Mouse (Mus musculus) cerebellum, adult 11 months (tissue): ENCODE data around the gene Acap2.
A peak's percentile ranks its signal among the peaks of the same experiment; 100 is the strongest.

Source experiments
- DNase-seq: peaks from one replicate; pipeline ENCODE4 v3.0.0; 2022

Acap2 gene

GRCm38 (mm10) chr16:31205187-31205586, 4.1 kb upstream of the Acap2 start:
- DNase-seq, result no peak

GRCm38 (mm10) chr16:31204216-31204615, 3.2 kb upstream of the Acap2 start:
- DNase-seq, result no peak

GRCm38 (mm10) chr16:31201704-31202103, 659 bp upstream of the Acap2 start:
- no peak for DNase-seq

- peak; percentile 54 for DNase-seq
Measured at GRCm38 (mm10) chr16:31199926-31200789, 887 bp downstream of the Acap2 start.

GRCm38 (mm10) chr16:31199591-31199925, 1.5 kb downstream of the Acap2 start:
- peak; percentile 33 for DNase-seq

- DNase-seq, result no peak
Measured at GRCm38 (mm10) chr16:31196971-31197370, 4.1 kb downstream of the Acap2 start.

GRCm38 (mm10) chr16:31192526-31192925, 8.5 kb downstream of the Acap2 start:
- DNase-seq, result no peak

GRCm38 (mm10) chr16:31191818-31192217, 9.2 kb downstream of the Acap2 start:
- no peak for DNase-seq

- no peak for DNase-seq
Measured at GRCm38 (mm10) chr16:31190426-31190825, 10.6 kb downstream of the Acap2 start.

GRCm38 (mm10) chr16:31189291-31189690, 11.8 kb downstream of the Acap2 start:
- no peak for DNase-seq

- no peak for DNase-seq
Measured at GRCm38 (mm10) chr16:31188799-31189198, 12.2 kb downstream of the Acap2 start.

GRCm38 (mm10) chr16:31188270-31188669, 12.8 kb downstream of the Acap2 start:
- DNase-seq, result no peak

GRCm38 (mm10) chr16:31187192-31187591, 13.9 kb downstream of the Acap2 start:
- no peak for DNase-seq

GRCm38 (mm10) chr16:31185757-31186156, 15.3 kb downstream of the Acap2 start:
- no peak for DNase-seq

GRCm38 (mm10) chr16:31184727-31185126, 16.3 kb downstream of the Acap2 start:
- no peak for DNase-seq

- DNase-seq, result peak; percentile 28
Measured at GRCm38 (mm10) chr16:31182576-31182975, 18.5 kb downstream of the Acap2 start.

- no peak for DNase-seq
Measured at GRCm38 (mm10) chr16:31180843-31181242, 20.2 kb downstream of the Acap2 start.

GRCm38 (mm10) chr16:31179384-31179783, 21.7 kb downstream of the Acap2 start:
- no peak for DNase-seq

GRCm38 (mm10) chr16:31174880-31175638, 26.0 kb downstream of the Acap2 start:
- no peak for DNase-seq

- DNase-seq, result no peak
Measured at GRCm38 (mm10) chr16:31172229-31172628, 28.8 kb downstream of the Acap2 start.

GRCm38 (mm10) chr16:31171418-31171817, 29.6 kb downstream of the Acap2 start:
- DNase-seq, result no peak

GRCm38 (mm10) chr16:31170297-31170696, 30.7 kb downstream of the Acap2 start:
- DNase-seq, result no peak

- DNase-seq, result no peak
Measured at GRCm38 (mm10) chr16:31169596-31169995, 31.4 kb downstream of the Acap2 start.

- no peak for DNase-seq
Measured at GRCm38 (mm10) chr16:31167934-31168333, 33.1 kb downstream of the Acap2 start.
